Mouse (Mus musculus): ENCODE results near the gene C2cd4a.

The C2cd4a gene

GRCm38 (mm10) chr9:67832046-67832605 lies at the start of gene C2cd4a:
Gene C2cd4a (minus strand): TSS chr9:67832330.
- DNase-seq (ENCODE audit: low spot score): peak; percentile 30

GRCm38 (mm10) chr9:67878197-67878769 lies 46.2 kb upstream of the C2cd4a start:
- no peak for DNase-seq (ENCODE audit: low spot score)

DNA sequence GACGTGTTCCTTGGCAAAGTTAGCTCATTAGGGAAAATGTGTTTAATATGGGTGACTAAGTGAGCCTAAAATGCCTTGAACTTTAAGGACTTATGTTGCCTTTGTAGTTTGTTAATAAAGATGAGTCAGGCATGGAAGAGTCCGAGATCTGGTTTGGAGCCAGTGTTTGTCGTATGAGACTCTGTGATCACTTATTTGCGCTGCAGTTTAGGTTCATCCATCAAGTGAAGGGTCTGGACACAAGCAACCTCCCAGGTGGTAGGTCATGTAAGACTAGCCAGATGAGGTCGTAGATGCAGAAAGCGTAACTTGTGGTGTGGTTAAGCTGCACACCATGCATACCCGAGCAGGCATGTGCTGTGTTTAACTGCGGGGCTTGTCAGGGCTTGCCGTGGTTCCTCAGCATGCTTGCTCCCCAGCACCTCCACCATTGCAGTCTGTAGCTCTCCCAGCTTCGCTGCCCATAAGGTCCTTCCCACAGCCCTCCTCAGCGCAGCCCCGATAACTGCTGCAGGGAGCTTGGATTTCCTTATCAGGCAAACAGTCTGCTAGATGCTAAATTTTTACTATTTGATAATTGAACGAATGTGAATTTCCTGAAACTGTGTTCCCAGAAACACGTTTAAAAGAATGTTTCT lies 45.1 kb upstream of the C2cd4a start:
- no peak for DNase-seq (ENCODE audit: low spot score)

DNA sequence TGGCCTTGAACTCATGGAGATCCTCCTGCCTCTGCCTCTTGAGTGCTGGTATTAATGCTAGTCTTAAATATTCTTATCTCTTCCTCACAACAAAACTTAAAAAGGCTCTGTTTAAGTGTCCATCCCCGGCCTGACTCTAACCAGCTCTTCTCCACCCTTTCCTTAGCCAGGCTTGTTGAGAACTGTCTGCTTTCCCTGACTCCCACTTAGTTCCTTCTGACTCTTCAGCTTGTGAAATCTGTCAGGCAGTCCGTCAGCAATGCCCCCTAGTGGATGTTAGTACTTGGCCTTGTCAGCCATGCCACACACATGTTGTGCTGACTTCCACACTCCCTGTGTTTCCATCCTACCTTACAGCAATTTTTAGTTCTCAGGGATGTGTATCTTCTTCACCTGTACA lies 43.2 kb upstream of the C2cd4a start:
- no peak for DNase-seq (ENCODE audit: low spot score)

GRCm38 (mm10) chr9:67874522-67875222 lies 42.5 kb upstream of the C2cd4a start:
- no peak for DNase-seq (ENCODE audit: low spot score)

- no peak for DNase-seq (ENCODE audit: low spot score)
These were observed 37.7 kb upstream of the C2cd4a start for GRCm38 (mm10) chr9:67869691-67870450.

DNA sequence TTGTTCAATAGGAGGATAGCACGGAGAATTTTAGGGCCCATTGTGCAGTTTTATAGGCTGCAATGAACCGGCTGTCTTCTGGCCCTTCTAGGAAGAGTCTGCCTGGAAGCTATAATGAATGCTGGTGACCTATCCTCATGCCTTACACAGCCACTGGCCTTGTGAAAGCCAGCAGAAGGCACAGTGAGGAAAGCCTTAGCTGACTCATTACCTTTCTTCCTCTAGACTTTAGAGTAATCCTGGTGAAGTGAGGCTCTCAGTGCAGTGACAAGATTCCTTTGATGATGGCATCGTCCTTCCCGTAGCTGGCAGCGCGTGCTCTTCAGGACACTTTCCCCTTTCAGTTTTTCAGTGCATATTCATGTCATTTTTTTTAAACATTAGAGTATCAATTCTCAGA lies 35.3 kb upstream of the C2cd4a start:
- DNase-seq (ENCODE audit: low spot score): no peak

- no peak for DNase-seq (ENCODE audit: low spot score)
These were observed 33.3 kb upstream of the C2cd4a start for GRCm38 (mm10) chr9:67865411-67865810.

DNA sequence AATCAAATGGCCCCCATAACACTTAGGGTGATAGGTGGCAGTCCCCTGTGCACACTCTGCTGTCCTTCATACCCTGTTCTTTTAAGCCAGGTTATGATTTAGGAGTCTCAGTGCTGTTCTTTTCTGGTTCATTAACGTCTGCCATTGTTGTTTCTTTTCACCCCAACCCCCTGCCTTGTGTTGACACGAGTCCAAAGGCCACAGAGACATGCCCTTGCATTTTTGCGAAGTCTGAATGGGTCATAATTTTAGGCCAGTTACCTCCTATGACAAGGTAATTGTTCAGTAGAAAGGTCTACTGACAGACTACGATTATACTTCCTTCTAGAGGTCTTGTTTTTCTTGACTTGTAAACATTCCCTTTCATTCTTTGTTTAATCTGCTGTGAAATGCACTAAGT lies 31.9 kb upstream of the C2cd4a start:
- DNase-seq (ENCODE audit: low spot score): no peak

DNA sequence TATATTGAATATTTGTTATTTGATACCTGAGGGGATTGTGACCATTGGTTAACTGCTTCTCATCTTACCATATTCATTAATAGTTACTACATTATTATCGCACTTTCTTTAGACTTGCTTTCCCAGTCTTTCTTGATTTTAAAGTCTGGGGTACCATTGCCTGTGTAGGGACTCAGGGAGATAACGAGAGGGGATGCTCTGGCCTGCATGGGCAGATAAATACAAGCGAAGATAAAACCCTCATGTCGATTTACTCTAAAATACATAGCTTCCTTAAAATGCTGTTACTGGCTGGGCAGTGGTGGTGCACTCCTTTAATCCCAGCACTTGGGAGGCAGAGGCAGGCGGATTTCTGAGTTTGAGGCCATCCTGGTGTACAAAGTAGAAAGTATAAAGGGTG lies 31.2 kb upstream of the C2cd4a start:
- no peak for DNase-seq (ENCODE audit: low spot score)

DNA sequence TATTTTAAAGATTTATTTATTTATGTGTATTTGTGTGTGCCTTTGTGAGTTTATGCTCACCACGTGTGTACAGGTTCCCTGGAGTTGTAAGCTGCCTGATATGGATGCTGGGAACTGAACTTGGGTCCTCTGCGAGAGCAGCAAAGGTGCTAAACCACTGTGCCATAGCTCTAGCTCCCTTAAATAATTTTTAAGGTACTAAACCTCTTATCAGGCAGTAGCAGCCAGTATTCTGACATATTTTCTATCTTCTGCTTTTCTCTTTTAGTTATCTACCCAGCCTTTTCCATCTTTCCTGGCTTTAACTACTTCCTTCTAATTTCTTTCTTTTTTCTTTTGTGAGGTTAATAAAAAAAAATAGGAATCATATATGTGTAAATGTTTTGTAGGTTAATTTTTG lies 28.1 kb upstream of the C2cd4a start:
- DNase-seq (ENCODE audit: low spot score): no peak

- DNase-seq (ENCODE audit: low spot score): no peak
These were observed 19.0 kb upstream of the C2cd4a start for GRCm38 (mm10) chr9:67851150-67851549.

DNA sequence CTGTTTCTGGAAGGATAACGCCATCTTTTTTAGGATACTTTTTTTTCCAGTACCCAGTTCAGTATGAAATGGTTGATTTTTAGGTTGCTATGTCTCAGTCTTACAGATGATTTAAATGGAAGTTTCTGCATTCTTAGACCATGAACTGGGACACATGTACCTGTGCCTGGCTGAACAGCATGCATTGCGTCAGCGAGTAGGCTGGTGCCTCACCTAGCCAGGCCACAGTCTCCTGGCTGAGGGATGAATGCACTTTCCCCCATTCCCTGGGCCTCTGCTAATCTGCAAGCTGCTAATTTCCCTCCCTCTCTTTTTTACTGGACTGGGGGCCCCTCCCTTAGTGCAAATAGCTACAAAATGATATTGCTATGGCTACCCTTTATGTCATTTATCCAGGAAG lies 17.7 kb upstream of the C2cd4a start:
- no peak for DNase-seq (ENCODE audit: low spot score)

DNA sequence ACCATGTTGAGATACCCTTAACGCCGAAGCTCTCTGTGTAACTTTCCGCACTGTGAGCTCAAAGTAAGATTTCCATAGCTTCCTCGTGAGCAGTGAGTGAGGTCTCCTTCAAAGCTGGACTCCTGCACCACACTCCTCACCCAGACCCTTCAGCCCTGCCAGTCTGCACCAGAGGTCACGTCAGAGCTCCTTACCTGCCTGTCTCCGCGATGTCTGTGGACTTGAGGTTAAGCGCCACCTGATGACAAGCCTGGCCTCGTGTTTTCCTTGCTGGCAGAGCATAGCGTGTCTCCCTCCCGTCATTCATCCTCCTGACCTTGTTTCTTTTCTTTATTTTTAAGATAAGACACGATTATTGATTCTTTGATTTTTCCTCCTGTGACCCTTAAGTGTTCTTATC lies 17.3 kb upstream of the C2cd4a start:
- no peak for DNase-seq (ENCODE audit: low spot score)

- no peak for DNase-seq (ENCODE audit: low spot score)
These were observed 15.5 kb upstream of the C2cd4a start for GRCm38 (mm10) chr9:67847606-67848005.

DNA sequence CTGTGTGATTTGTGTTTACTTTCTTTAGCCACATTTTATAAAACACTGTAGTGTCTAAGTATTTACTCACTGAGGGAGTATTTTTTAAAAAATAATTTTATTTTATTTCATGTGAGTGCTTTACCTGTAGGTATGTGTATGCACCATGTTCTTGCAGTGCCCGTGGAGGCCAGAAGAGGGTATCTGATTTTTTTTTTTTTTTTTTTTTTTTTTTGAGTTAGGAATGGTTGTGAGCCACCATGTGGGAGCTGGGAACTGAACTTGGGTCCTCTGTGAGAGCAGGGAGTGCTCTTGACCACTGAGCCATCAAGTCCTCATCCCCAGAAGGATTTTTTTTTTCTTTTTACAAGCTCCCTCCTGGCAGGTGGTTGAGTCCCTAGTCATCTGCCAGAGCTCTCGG lies 14.0 kb upstream of the C2cd4a start:
- no peak for DNase-seq (ENCODE audit: low spot score)

- no peak for DNase-seq (ENCODE audit: low spot score)
These were observed 13.5 kb upstream of the C2cd4a start for GRCm38 (mm10) chr9:67845648-67846047.

DNA sequence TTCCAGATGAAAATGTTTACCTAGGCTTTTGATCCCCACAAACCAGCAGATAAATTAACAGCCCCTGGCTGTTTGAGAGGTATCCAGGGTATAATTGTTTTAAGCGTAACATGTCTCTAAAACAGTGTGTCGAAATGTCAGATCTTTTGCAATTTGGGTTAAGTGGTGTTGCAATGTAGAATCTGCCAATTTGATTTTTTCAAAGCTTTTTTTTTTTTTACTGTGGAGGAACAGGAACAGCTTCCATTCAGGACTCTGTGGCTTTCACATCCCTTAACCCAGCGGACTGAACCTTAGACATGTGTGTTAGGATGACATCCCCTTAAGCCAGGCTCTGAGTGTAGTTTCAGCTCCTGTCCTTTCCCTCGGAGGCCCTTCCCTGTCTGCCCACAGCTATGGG lies 12.9 kb upstream of the C2cd4a start:
- no peak for DNase-seq (ENCODE audit: low spot score)

GRCm38 (mm10) chr9:67842797-67843196 lies 10.7 kb upstream of the C2cd4a start:
- no peak for DNase-seq (ENCODE audit: low spot score)

DNA sequence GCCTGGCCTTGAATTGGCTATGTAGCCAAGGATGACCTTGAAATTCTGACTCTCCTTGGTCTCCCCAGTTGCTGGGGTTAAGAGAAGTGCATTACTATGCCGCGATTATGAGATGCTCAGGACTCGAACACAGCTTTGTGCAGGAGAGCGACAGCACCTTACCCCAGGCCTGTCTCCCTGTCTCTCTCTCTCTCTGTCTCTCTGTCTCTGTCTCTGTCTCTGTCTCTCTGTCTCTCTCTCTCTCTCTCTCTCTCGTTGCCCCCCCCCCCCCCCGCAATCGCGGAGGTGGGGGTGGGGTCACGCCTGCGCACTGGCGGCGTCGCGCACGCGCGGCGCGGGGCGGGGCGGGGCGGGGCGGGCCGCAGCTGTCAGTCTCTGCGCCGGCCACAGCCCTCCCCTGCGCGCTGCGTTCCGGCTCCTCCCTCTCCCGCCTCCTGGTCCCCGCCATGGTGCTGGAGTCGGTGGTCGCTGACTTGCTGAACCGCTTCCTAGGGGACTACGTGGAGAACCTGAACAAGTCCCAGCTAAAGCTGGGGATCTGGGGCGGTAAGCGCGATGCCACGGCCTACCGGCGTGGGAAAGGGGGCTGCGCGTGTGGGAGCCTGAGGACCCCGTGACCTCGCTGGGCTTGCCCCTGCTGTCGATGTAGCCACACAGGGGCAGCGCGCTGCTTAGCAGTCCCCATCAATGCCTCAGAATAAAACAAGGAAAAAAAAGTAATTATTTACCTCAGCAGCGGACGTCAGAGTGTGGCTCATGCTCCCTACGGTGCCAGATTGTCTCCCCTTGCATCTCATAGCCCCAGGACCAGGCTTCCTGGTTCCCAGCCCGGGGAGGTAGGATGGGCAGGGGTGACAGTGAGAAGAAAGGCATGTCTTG lies 8.1 kb upstream of the C2cd4a start, which contains the start of gene Vps13c:
Gene Vps13c, plus strand, starts transcription at position 416 of the 879 bp plus-strand sequence.
- peak; percentile 83 for DNase-seq (ENCODE audit: low spot score)

- DNase-seq (ENCODE audit: low spot score): no peak
These were observed 5.2 kb upstream of the C2cd4a start for GRCm38 (mm10) chr9:67837311-67837710.
